Mouse (Mus musculus) monocyte, adult 2 months (primary cell): ENCODE results near the gene Pygo1.

Source experiments
- DNase-seq, 2 experiments: peaks; one replicate each; pipeline ENCODE4 v3.0.0; 2022; ENCODE audit warnings: low spot score in 2 of 2, low read depth in 1 of 2

Gene Pygo1

GRCm38 (mm10) chr9:72991420-72991819 lies 66.0 kb downstream of the Pygo1 start:
- no peak for DNase-seq

GRCm38 (mm10) chr9:72992576-72992975 lies 67.1 kb downstream of the Pygo1 start:
- no peak for DNase-seq

- no peak for DNase-seq
Observed at GRCm38 (mm10) chr9:72996167-72996566, 70.7 kb downstream of the Pygo1 start.

- no peak for DNase-seq
Observed at GRCm38 (mm10) chr9:72996806-72997205, 71.4 kb downstream of the Pygo1 start.

- DNase-seq: no peak
Observed at GRCm38 (mm10) chr9:73000487-73000886, 75.0 kb downstream of the Pygo1 start.

- DNase-seq: peak in 1 of 2 experiments; percentile 8
Observed at GRCm38 (mm10) chr9:73001314-73002011, 76.0 kb downstream of the Pygo1 start.
